Mouse (Mus musculus) lung, adult 2 months (tissue): ENCODE data around the gene Tmem17.

ENCODE experiments used
- CTCF ChIP-seq: fragments of 200-500 bp; IDR thresholded peaks from 2 replicates; pipeline ENCODE4 v1.5.1; 2011; ENCODE audit warnings: mild to moderate bottlenecking, low read length, control low read depth; ENCODE audit not compliant: insufficient read depth
- POLR2A ChIP-seq: fragments of 200-500 bp; IDR thresholded peaks from 2 replicates; pipeline ENCODE4 v1.6.1; 2011; ENCODE audit warnings: low read depth, mild to moderate bottlenecking, control low read depth, low read length, borderline replicate concordance; ENCODE audit errors: extremely low read depth

DNA sequence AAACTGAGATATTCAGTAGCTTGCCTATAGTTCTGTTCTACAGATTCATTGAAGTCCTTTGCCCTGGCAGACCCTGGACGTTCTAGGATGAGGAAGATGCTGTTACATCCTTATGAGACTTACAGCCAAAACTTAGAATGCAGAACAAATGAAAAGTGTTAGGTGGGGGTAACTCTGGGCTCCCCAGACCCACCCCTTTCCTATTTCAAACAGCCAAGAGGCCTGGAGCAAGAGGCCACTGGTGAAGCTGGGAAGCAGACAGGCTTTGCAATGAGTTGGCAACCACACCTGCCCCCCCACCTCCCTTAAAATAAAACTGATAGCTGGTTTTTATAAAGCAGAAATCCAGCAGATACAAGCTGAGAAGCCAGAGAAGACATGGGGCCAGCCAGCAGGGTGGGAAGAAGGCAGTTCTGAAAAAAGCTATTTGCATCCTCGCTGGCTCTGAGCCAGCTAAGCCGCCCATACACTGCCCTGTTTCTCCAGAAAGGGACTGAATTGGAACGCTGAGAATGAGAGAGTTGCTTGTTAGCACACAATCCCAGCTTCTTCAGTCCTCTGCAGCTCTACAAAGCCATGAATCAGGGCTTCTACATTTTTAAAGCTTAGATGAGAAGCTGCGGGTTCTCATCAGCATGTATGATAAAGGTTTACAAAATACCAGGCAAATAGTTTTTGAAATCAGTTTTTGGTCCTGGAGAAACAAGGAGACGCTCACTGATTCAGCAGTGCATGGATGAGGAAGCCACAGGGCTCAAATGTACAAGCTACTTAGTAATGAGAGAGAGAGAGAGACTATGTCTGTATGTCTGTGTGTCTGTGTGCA, 48.8 kb downstream of the Tmem17 start:
- TF ChIP-seq CTCF (no peak), POLR2A (no peak)
